Mouse (Mus musculus): ENCODE measurements around the gene Tpsab1.

The Tpsab1 gene

GRCm38 (mm10) chr17:25345462-25345861, at the start of gene Tpsab1:
Gene Tpsab1, minus strand, starts transcription at chr17:25345562.
- in situ Hi-C loops (cut with MboI, MseI) = no loop called here

- in situ Hi-C loops (cut with MboI, MseI) = no loop called here
These were observed 49.2 kb upstream of the Tpsab1 start for GRCm38 (mm10) chr17:25394526-25394925.

GRCm38 (mm10) chr17:25374011-25374410, 28.6 kb upstream of the Tpsab1 start:
- in situ Hi-C loops (cut with MboI, MseI) = no loop called here

- in situ Hi-C loops (cut with MboI, MseI) = no loop called here
These were observed 27.1 kb upstream of the Tpsab1 start for GRCm38 (mm10) chr17:25372491-25372890.

- in situ Hi-C loops (cut with MboI, MseI) = no loop called here
These were observed 23.6 kb upstream of the Tpsab1 start, which contains the start of gene Tpsg1 for GRCm38 (mm10) chr17:25368973-25369372. Gene Tpsg1, plus strand, starts transcription at chr17:25369273.

GRCm38 (mm10) chr17:25366005-25366404, 20.6 kb upstream of the Tpsab1 start, which contains the start of gene Tpsb2:
Gene Tpsb2, plus strand, starts transcription at chr17:25366305.
- in situ Hi-C loops (cut with MboI, MseI) = no loop called here

- in situ Hi-C loops (cut with MboI, MseI) = no loop called here
These were observed 18.4 kb upstream of the Tpsab1 start for GRCm38 (mm10) chr17:25363726-25364125.

GRCm38 (mm10) chr17:25361291-25361690, 15.9 kb upstream of the Tpsab1 start:
- in situ Hi-C loops (cut with MboI, MseI) = no loop called here

- in situ Hi-C loops (cut with MboI, MseI) = no loop called here
These were observed 3.9 kb downstream of the Tpsab1 start for GRCm38 (mm10) chr17:25341490-25341889.

GRCm38 (mm10) chr17:25340003-25340402, 5.4 kb downstream of the Tpsab1 start:
- in situ Hi-C loops (cut with MboI, MseI) = no loop called here

GRCm38 (mm10) chr17:25338218-25338617, 7.1 kb downstream of the Tpsab1 start:
- in situ Hi-C loops (cut with MboI, MseI) = no loop called here

GRCm38 (mm10) chr17:25333943-25334342, 11.4 kb downstream of the Tpsab1 start:
- in situ Hi-C loops (cut with MboI, MseI) = no loop called here

GRCm38 (mm10) chr17:25332321-25332720, 13.0 kb downstream of the Tpsab1 start:
- in situ Hi-C loops (cut with MboI, MseI) = no loop called here

- in situ Hi-C loops (cut with MboI, MseI) = no loop called here
These were observed 22.4 kb downstream of the Tpsab1 start for GRCm38 (mm10) chr17:25322930-25323329.

GRCm38 (mm10) chr17:25320819-25321218, 24.5 kb downstream of the Tpsab1 start:
- in situ Hi-C loops (cut with MboI, MseI) = no loop called here

- in situ Hi-C loops (cut with MboI, MseI) = no loop called here
These were observed 27.0 kb downstream of the Tpsab1 start, which contains the start of gene Prss29 for GRCm38 (mm10) chr17:25318354-25318753. Gene Prss29, plus strand, starts transcription at chr17:25318654.

GRCm38 (mm10) chr17:25308346-25308745, 37.0 kb downstream of the Tpsab1 start, which contains the start of gene Prss28:
Gene Prss28, plus strand, starts transcription at chr17:25308646.
- in situ Hi-C loops (cut with MboI, MseI) = no loop called here

GRCm38 (mm10) chr17:25298094-25298493, 47.3 kb downstream of the Tpsab1 start, which contains the start of gene Prss34:
Gene Prss34, plus strand, starts transcription at chr17:25298394.
- in situ Hi-C loops (cut with MboI, MseI) = no loop called here

GRCm38 (mm10) chr17:25294111-25294510, 51.3 kb downstream of the Tpsab1 start:
- in situ Hi-C loops (cut with MboI, MseI) = no loop called here

GRCm38 (mm10) chr17:25293495-25293894, 51.9 kb downstream of the Tpsab1 start:
- in situ Hi-C loops (cut with MboI, MseI) = no loop called here
